Mouse (Mus musculus) frontal cortex, postnatal 10 days (tissue): ENCODE data around the gene Fgfrl1.
A peak's percentile ranks its signal among the peaks of the same experiment; 100 is the strongest.

Experiments used
- DNase-seq, 2 experiments: peaks; one replicate each; pipeline ENCODE4 v3.0.0; 2022; ENCODE audit warnings: low spot score in 2 of 2, mixed read lengths in 1 of 2

Gene Fgfrl1

GRCm38 (mm10) chr5:108700346-108700745 lies 8.2 kb downstream of the Fgfrl1 start:
- DNase-seq = no peak

- DNase-seq = no peak
Measured at GRCm38 (mm10) chr5:108701341-108702021, 9.3 kb downstream of the Fgfrl1 start.

GRCm38 (mm10) chr5:108703754-108704626 lies 11.8 kb downstream of the Fgfrl1 start:
- no peak for DNase-seq

- no peak for DNase-seq
Measured at GRCm38 (mm10) chr5:108707758-108708157, 15.6 kb downstream of the Fgfrl1 start.

GRCm38 (mm10) chr5:108708419-108708818 lies 16.2 kb downstream of the Fgfrl1 start:
- DNase-seq = no peak

- no peak for DNase-seq
Measured at GRCm38 (mm10) chr5:108708981-108709731, 17.0 kb downstream of the Fgfrl1 start.

- no peak for DNase-seq
Measured at GRCm38 (mm10) chr5:108711968-108712367, 19.8 kb downstream of the Fgfrl1 start.

- DNase-seq = no peak
Measured at GRCm38 (mm10) chr5:108713096-108713495, 20.9 kb downstream of the Fgfrl1 start.

- DNase-seq = no peak
Measured at GRCm38 (mm10) chr5:108713691-108714090, 21.5 kb downstream of the Fgfrl1 start.

GRCm38 (mm10) chr5:108714149-108714548 lies 22.0 kb downstream of the Fgfrl1 start:
- DNase-seq = peak in 1 of 2 experiments; percentile 49

- no peak for DNase-seq
Measured at GRCm38 (mm10) chr5:108715974-108716373, 23.8 kb downstream of the Fgfrl1 start.

GRCm38 (mm10) chr5:108718051-108718450 lies 25.9 kb downstream of the Fgfrl1 start:
- DNase-seq = peak in 1 of 2 experiments; percentile 16

GRCm38 (mm10) chr5:108719761-108720160 lies 27.6 kb downstream of the Fgfrl1 start:
- no peak for DNase-seq

- no peak for DNase-seq
Measured at GRCm38 (mm10) chr5:108724006-108724405, 31.8 kb downstream of the Fgfrl1 start.

GRCm38 (mm10) chr5:108726557-108727248 lies 34.5 kb downstream of the Fgfrl1 start:
- DNase-seq = peak; percentile 50 to 68

GRCm38 (mm10) chr5:108727425-108727824 lies 35.2 kb downstream of the Fgfrl1 start:
- DNase-seq = no peak

GRCm38 (mm10) chr5:108741844-108742243 lies 49.7 kb downstream of the Fgfrl1 start:
- no peak for DNase-seq

- DNase-seq = no peak
Measured at GRCm38 (mm10) chr5:108742596-108742995, 50.4 kb downstream of the Fgfrl1 start.

- DNase-seq = no peak
Measured at GRCm38 (mm10) chr5:108743856-108744255, 51.7 kb downstream of the Fgfrl1 start.

- no peak for DNase-seq
Measured at GRCm38 (mm10) chr5:108744629-108745028, 52.4 kb downstream of the Fgfrl1 start.
